Mouse (Mus musculus): ENCODE data around the gene Cym.

Gene Cym

GRCm38 (mm10) chr3:107221608-107222007 is at the start of gene Cym:
TSS of gene Cym (minus strand) at chr3:107221732.
- no peak for DNase-seq (ENCODE audit: low spot score)

DNA sequence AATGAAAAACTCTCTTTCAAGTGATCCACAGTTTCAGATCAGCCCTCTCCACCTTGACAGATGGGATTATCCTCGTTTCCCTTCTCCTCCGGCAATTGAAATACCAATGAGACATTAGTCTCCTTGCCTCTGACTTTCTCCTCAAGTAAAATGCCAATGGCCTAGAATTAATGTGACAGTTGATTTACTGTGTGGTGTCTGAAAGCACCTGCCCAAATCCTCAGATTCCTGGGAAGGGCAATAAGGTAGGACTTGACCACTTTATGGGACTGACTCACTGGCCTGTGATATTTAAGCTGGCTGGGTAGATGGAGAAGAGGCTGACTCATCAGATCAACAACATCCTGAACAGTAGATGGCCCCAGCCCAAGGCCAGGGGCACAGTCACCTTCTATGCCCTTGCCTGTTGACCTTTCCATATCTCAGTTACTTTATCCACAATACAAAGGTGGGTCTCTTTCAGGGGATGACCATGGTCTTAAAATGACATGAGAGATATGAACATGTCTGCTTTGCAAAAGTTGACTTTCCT is 45.3 kb upstream of the Cym start:
- DNase-seq (ENCODE audit: low spot score), result no peak

GRCm38 (mm10) chr3:107261851-107262165 is 40.3 kb upstream of the Cym start:
- DNase-seq (ENCODE audit: low spot score), result no peak

DNA sequence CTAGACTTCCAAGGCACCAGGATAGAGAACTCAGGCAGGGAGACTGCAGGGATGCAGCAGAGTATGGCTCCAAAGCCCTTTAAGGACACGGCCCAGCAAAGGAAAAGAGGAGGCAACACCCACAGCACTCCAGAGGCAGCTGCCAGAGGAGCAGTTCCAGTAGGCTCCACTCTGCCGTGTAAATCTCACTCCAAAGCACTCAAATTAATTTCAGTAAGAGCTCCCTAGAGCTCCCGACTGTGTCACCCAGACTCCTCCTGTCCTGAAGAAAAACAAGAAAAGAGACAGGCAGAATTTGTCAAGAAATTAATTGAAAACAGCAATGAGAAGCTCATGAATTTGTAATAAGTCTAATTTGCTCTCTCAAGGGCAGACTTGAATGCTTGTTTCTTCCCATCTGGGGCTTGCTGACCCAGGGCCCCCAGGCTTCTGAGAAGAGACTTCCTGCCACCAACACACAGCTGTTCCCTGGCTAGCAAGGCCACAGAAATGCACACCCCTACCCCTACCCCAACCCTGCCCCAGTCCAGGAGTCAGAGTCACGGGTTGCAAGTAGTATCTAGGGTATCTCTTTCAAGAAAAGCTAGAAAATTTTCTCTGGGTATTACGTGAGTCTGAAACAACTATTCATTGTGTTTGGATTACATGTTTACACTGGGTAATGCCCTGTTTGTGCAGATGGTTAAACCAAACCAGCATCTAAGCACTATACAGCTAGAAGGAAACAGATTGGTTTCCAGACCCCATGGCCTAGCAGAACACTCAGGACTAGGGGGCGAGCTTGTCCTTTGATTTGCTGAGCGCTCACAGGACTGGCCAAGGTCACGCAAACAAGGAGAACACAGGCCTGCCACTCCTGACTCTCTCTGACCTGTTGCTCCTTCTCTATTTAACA is 39.7 kb upstream of the Cym start:
- DNase-seq (ENCODE audit: low spot score), result peak; percentile 11

DNA sequence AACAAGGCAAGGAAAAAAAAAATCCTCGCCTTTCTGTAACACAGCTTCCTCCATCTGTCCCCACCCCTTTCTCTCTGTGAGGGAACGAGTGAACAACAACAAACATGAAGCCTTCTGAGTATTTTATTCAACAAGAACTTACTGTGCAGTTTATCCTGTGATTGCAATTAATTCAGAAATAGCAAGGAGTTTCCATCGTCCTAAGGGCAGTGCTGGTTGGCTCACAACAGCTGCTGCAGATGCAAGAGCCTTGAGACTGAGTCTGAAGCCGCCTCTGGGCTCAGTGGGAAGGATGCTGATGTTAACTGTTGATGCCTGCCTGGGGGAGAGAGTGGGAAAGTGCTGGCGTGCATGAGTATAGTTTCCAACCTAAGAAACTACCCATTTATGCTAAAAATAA is 36.4 kb upstream of the Cym start:
- DNase-seq (ENCODE audit: low spot score), result no peak

GRCm38 (mm10) chr3:107256724-107257123 is 35.2 kb upstream of the Cym start:
- DNase-seq (ENCODE audit: low spot score), result no peak

DNA sequence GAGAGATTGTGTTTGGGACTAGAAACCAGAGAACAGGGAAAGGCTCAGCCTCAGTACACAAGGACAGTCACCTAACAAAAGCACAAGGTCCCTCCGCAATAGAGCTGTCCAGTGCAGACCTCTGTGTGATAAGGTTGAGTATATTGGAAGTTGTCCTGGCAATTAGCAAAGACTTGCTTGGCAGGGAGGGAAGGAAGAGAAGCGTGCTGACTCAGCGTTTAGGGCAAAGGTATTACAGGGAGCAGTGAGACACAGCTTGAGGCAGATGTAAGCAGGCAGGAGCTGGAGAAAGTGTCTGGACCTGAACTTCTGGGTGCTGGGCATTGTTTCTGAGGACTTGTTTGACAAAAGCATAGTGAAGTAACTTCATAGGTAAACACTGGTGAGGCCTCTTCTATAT is 34.5 kb upstream of the Cym start:
- no peak for DNase-seq (ENCODE audit: low spot score)

DNA sequence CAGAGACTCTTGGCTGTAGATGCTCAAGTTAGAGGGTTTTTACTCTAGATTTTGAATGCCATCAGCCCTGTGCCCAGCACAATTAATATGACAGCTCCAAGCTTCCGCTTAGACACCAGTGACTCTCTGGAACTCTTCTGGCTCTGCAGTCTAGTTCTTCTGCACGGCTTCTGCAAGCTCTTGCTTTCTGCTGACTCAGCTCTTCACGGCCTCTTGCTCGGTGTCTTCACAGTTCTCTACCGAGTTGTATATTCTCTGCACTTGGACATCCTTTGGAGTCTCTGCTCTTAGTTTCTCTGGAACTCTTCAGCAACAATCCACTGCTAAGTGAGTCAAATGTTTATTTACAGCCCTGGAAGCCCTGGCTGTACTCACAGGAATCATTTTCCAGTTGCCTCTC is 32.4 kb upstream of the Cym start:
- no peak for DNase-seq (ENCODE audit: low spot score)

DNA sequence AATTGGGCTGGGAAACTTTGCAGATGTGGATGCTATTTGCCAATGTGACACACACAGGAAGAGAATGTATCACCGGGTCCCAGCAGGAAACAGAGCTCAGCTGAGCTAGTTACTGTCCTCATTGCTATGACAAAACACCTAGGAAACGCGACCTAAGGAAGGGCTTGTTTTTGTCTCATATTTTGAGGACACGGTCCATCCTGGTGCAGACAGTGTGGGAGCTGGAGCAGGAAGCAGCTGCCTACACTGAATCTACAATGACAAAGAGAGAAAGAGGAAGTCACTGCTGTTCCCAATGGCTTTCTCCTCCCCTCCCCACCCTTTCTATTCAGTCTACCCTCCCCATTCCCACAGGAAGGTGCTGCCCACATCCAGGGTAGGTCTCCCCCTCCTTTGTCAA is 30.5 kb upstream of the Cym start:
- no peak for DNase-seq (ENCODE audit: low spot score)

GRCm38 (mm10) chr3:107250320-107250719 is 28.8 kb upstream of the Cym start:
- DNase-seq (ENCODE audit: low spot score), result no peak

GRCm38 (mm10) chr3:107249042-107249441 is 27.5 kb upstream of the Cym start:
- DNase-seq (ENCODE audit: low spot score), result no peak

DNA sequence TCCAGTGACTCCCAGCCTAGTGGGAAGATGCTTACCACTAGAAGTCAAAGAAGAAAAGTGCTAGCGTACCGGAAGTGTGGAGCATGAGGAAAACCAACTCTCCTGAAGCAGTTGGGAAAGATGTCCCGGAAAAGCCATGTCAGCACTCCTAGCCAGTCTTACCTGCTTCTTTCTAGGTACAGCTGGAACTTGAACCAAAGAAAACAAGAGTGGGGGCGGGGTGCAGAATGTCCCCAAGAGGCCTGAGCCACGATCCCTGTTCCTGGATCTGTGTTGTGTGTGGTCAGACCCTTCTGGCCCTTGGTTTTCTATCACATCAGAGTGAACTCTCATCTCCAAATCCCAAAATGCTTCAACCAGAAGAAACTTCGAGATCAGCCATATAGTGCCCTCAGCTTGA is 25.3 kb upstream of the Cym start:
- no peak for DNase-seq (ENCODE audit: low spot score)

DNA sequence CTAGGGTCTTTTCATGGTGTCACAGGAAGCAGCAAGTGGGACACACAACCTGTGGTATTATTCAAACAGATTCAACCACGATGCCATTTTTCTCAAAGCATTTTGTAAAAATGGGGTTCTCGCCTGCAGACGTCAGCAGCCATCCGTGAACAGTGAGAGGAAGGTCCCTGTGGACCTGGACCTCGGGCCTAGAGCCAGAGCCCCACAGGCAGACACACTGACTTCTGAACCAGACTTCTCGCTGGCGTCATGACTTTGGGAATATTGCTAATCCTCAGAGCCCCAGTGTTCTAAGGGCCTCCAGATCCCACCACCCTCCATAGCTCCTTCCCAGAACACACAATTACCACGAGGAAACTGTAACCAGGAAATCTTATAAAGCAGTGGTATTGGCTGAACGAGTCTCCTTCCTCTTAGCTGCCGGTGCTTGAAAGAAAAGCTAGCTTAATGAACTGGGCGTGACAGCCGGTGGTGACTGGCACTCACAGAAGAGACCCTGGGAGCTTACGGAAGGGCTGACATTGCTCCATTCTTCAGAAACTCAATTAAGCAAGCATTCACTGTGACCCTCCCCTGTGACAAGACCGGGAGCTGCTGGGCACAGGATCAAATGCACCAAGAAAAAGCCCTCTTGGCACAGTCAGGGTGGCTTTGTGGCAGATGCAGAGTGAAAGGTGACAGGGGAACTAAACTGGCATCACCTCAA is 20.0 kb upstream of the Cym start:
- no peak for DNase-seq (ENCODE audit: low spot score)

GRCm38 (mm10) chr3:107239607-107240006 is 18.1 kb upstream of the Cym start, which contains the start of gene Prok1:
TSS of gene Prok1 (minus strand) at chr3:107239707.
- DNase-seq (ENCODE audit: low spot score), result no peak

DNA sequence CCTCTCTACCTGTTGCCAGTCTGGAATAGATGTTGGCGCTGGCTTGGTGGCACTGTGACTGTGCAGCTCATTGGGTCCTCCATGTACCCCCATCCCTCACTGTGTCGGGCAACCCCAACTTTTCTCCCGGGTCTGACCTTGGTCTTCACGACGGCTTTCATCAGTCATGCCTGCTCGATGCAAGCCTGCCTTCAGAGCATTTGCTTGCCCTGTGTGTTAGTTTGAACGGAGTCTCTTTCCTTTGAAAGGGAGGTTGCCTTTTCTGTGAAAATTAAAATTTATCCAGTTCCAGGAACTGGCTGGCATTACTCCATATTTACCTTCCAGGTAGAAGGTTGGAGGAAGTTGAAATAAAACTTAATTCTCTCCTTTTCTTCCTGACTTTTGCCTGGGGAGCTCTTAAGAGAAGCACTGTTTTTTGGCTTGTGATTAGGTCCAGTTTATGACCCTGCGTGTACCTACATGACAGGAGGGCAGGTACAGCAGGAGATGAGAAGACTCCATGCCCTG is 17.0 kb upstream of the Cym start:
- DNase-seq (ENCODE audit: low spot score), result no peak

DNA sequence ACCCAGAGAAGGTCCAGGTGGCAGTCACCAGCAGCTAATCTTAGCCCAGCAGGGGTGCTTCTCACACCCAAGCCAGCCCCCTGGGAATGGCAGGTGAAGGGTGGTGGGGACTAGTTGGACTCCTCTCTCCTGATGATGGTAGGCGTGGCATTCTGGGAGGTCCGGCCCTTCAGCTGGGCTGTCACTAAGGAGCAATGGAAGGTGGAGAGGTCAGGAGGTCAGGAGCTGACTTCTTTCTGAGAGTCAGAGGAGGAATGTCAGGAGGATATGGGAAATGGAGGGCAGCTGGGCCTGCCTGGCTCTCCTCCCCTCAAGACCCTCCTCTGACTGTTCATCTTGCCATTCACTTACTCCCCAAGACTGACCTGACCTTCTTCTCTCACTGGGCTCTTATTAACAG is 16.5 kb upstream of the Cym start:
- DNase-seq (ENCODE audit: low spot score), result no peak

DNA sequence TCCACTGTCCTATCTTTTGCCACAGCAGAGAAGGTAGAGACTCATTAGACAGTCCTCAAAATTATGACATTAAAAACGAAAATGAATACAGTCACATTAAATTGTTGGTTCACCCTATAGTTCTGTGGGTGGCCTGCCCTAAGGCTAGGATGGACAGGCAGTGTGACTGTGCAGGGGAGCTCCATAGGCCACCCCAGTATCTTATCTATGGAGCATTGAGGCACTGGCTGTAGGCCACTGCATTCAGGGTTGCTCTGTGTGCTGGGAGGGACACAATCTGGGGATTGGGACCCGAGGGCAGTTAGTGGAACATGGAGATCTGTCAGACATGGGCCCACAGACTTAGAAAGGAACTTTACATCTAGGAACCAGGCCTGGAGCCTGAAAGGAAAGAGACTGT is 12.4 kb upstream of the Cym start:
- DNase-seq (ENCODE audit: low spot score), result no peak

DNA sequence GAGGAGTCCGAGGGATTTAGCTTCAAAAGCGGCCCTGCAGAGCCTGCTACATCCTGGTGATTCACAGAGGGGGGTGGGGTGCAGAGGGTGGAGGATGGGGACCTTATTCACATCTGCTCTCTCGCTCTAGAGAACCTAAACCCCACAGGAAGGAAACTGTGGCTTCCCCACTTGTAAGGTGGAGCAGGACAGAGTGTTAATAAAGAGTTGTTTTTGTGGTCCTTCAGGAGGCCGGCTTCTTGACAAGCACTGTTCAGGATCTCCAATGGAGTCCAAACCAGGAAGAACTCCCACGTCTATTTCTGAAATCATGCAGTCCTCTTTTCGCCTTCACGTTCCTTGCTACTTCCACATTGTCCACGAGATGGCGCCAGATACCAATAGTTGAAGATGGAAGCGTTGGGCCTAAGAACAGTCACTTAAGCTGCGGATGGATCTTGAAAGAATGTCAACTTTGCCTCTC is 11.8 kb upstream of the Cym start:
- DNase-seq (ENCODE audit: low spot score), result peak; percentile 36

DNA sequence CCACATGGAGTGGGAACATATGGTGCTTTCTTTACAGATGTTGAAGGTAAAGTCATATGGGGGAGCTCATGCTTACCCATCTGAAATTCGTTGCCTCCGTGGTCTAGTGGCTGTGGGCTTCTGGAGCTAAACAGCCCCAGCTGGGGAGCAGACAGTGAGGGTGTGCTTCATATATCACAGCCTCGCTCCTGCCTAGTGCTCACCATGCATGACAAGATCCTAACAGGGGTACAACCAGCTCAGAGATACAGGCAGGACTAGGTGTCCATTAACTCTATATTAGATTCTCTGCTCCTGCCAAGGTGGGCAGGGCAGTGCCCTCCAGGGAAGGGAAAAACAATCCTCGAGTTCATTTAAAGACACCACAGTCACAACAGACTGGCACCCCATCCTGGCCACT is 9.7 kb upstream of the Cym start:
- no peak for DNase-seq (ENCODE audit: low spot score)

- no peak for DNase-seq (ENCODE audit: low spot score)
Measured at GRCm38 (mm10) chr3:107230527-107230926, 9.0 kb upstream of the Cym start, which contains the start of gene A630076J17Rik. TSS of gene A630076J17Rik (plus strand) at chr3:107230614.

- DNase-seq (ENCODE audit: low spot score), result no peak
Measured at GRCm38 (mm10) chr3:107229822-107230221, 8.3 kb upstream of the Cym start.

GRCm38 (mm10) chr3:107229221-107229620 is 7.7 kb upstream of the Cym start:
- no peak for DNase-seq (ENCODE audit: low spot score)

GRCm38 (mm10) chr3:107225820-107226219 is 4.3 kb upstream of the Cym start:
- DNase-seq (ENCODE audit: low spot score), result no peak
